Comparison of ENCODE assay signal across 8 mouse cellular contexts in genomic region chr5:34635665-34636192, GRCm38 (mm10). TPM values are rescaled to one million over a fixed set of nuclear protein-coding genes. Genes with fewer than 3 reads are reported as not detected.
DNase-seq lines count a peak whose midpoint lies in the region; ATAC-seq and TF ChIP-seq lines count a peak whose summit lies in the region.

No protein-coding gene starts in this region.

- peaks cover 24% of the 10 kb centered on the region for H3K4me1 ChIP-seq in thymus, adult 2 months (replicated peaks; ENCODE audit: control insufficient read depth, insufficient read depth, low read length)
- no peaks in the 10 kb centered on the region for H3K4me1 ChIP-seq in hindbrain, postnatal 0 days (ENCODE audit: insufficient read depth, low read length)
- H3K4me1 ChIP-seq in kidney, adult 2 months (ENCODE audit: control insufficient read depth, insufficient read depth, low read length), result no peaks in the 10 kb centered on the region; the same call in 1 of the 2 replicates

- H3K27ac ChIP-seq in thymus, adult 2 months (ENCODE audit: control insufficient read depth, insufficient read depth, low read length), result no peak overlapping the region
- H3K27ac ChIP-seq in hindbrain, postnatal 0 days, result peak overlapping the region; percentile 87; the same call in 1 of the 2 replicates
- H3K27ac ChIP-seq in kidney, adult 2 months (ENCODE audit: insufficient read depth, low read depth, low read length), result no peak overlapping the region

- no peaks in the 10 kb centered on the region for H3K27me3 ChIP-seq in thymus, adult 2 months (ENCODE audit: control insufficient read depth, insufficient read depth, low read length)
- H3K27me3 ChIP-seq in hindbrain, postnatal 0 days (ENCODE audit: insufficient read depth, low read length), result no peaks in the 10 kb centered on the region
- H3K27me3 ChIP-seq in myocyte (ENCODE audit: control insufficient read depth, insufficient read depth, insufficient read length), result no peaks in the 10 kb centered on the region
- H3K27me3 ChIP-seq in kidney, adult 2 months (replicated peaks; ENCODE audit: control insufficient read depth, insufficient read depth, low read length), result no peaks in the 10 kb centered on the region

- H3K4me2 ChIP-seq in hindbrain, postnatal 0 days (ENCODE audit: low read depth, low read length), result peak overlapping the region; percentile 61
- H3K4me2 ChIP-seq in myocyte (ENCODE audit: low read depth), result peak overlapping the region; percentile 84

- ATAC-seq in cerebellum, adult (ENCODE audit: insufficient number of reproducible peaks, low FRiP score, low TSS enrichment), result no peak
- no peak for ATAC-seq in hindbrain, postnatal 0 days

- no peak for TF ChIP-seq POLR2A in thymus, adult 2 months (IDR thresholded peaks at IDR 0.05; ENCODE audit: control insufficient read depth, extremely low read depth, insufficient read depth, low read length, poor library complexity)
- TF ChIP-seq POLR2A in myocyte (IDR thresholded peaks at IDR 0.05; ENCODE audit: insufficient read length, low read depth), result no peak
- TF ChIP-seq POLR2A in kidney, adult 2 months (IDR thresholded peaks at IDR 0.05; ENCODE audit: low read depth, low read length), result no peak

- no peak for TF ChIP-seq CTCF in thymus, adult 2 months (IDR thresholded peaks at IDR 0.05; ENCODE audit: borderline replicate concordance, control insufficient read depth, extremely low read depth, insufficient read depth, low read length, poor library complexity)
- no peak for TF ChIP-seq CTCF in hindbrain, postnatal 0 days (IDR thresholded peaks at IDR 0.05; ENCODE audit: low read depth)
- TF ChIP-seq CTCF in kidney, adult 2 months (conservative IDR thresholded peaks at IDR 0.05; ENCODE audit: insufficient read depth, insufficient read length, low read depth, low read length), result no peak

- peak overlapping the region; percentile 66; the same call in 1 of the 2 replicates for H3K9ac ChIP-seq in hindbrain, postnatal 0 days (replicated peaks; ENCODE audit: low read length)

- H3K79me2 ChIP-seq in myocyte (ENCODE audit: control insufficient read depth, insufficient read depth), result no peaks in the 10 kb centered on the region

- peaks cover 10% of the 10 kb centered on the region for H3K36me3 ChIP-seq in thymus, adult 2 months (ENCODE audit: control insufficient read depth, insufficient read depth, low read length)
- peaks cover 52% of the 10 kb centered on the region for H3K36me3 ChIP-seq in hindbrain, postnatal 0 days (ENCODE audit: insufficient read depth, low read length)
- H3K36me3 ChIP-seq in myocyte (ENCODE audit: control insufficient read depth, insufficient read depth), result peaks cover 16% of the 10 kb centered on the region
- no peaks in the 10 kb centered on the region for H3K36me3 ChIP-seq in kidney, adult 2 months (ENCODE audit: control insufficient read depth, insufficient read depth, low read length)

- no peak overlapping the region for H3K4me3 ChIP-seq in thymus, adult 2 months (ENCODE audit: control insufficient read depth, insufficient read depth, low read length)
- H3K4me3 ChIP-seq in hindbrain, postnatal 0 days (ENCODE audit: low read length), result peak overlapping the region; percentile 55
- H3K4me3 ChIP-seq in myocyte, result peak overlapping the region; percentile 63
- H3K4me3 ChIP-seq in kidney, adult 2 months (ENCODE audit: insufficient read depth, low read depth, low read length), result no peak overlapping the region

- DNase-seq in cerebellum, adult 11-12 months, result peak; percentile 58
- DNase-seq in thymus, postnatal 25 days, result peak; percentile 15
- DNase-seq in thymus, adult 2 months, result no peak
- DNase-seq in hindbrain, postnatal 0 days (ENCODE audit: low spot score), result no peak
- DNase-seq in kidney, adult 2 months, result no peak
- no peak for DNase-seq in adrenal gland, adult 8-10 months

- H3K9me3 ChIP-seq in hindbrain, postnatal 0 days (ENCODE audit: low read length), result no peaks in the 10 kb centered on the region

- peak overlapping the region; percentile 68 for H3ac ChIP-seq in myocyte (ENCODE audit: control insufficient read depth, insufficient read length)

- 83% methylated on average over 10 of the region's 10 CpGs for WGBS in thymus, adult 2 months
- 52% methylated on average over 10 of the region's 10 CpGs for WGBS in hindbrain, postnatal 0 days
- WGBS in kidney, adult 2 months, result 65% methylated on average over 10 of the region's 10 CpGs

TF ChIP-seq in myocyte, 11 proteins besides CTCF, POLR2A, EP300 and RAD21:
- TF ChIP-seq POLR2AphosphoS2 (IDR thresholded peaks at IDR 0.05; ENCODE audit: insufficient read length, low read depth) (peak; percentile 44), TCF12 (IDR thresholded peaks at IDR 0.05; ENCODE audit: insufficient read depth, poor library complexity, severe bottlenecking) (no peak)

RNA-seq across cellular contexts. Expression of gene Mfsd10, which starts 1.3 kb away (rescaled TPM):
- polyA plus RNA-seq in thymus, adult 2 months (2012; rRNA removed), result 217 TPM in 2 replicates
- 95.0 and 109 TPM in 2 replicates for total RNA-seq in hindbrain, postnatal 0 days (2014; rRNA removed)
- 72.0 and 92.0 TPM in 2 replicates for polyA plus RNA-seq in hindbrain, postnatal 0 days (2015; fragmentation: Nextera tagmentation; extraction: Ambion mirVana)
- polyA plus RNA-seq in myocyte (2012; fragmentation: generic; extraction: Trizol), result 41.0 TPM
- polyA plus RNA-seq in kidney, adult 2 months (2012; rRNA removed), result 55.6 and 77.2 TPM in 2 replicates
- total RNA-seq in adrenal gland, adult 8-10 months (2022), result 10 to 100 TPM; 29.6 to 54.5 (median 45.8) TPM

RNA-seq across cellular contexts. Expression of gene Nop14, which starts 24.2 kb away (rescaled TPM):
- 18.4 and 19.5 TPM in 2 replicates for polyA plus RNA-seq in thymus, adult 2 months (2012; rRNA removed)
- 4.9 and 9.7 TPM in 2 replicates for total RNA-seq in hindbrain, postnatal 0 days (2014; rRNA removed)
- 20.0 and 20.2 TPM in 2 replicates for polyA plus RNA-seq in hindbrain, postnatal 0 days (2015; fragmentation: Nextera tagmentation; extraction: Ambion mirVana)
- polyA plus RNA-seq in myocyte (2012; fragmentation: generic; extraction: Trizol), result 30.4 TPM
- polyA plus RNA-seq in kidney, adult 2 months (2012; rRNA removed), result 9.6 and 10.2 TPM in 2 replicates
- total RNA-seq in adrenal gland, adult 8-10 months (2022), result 10 to 100 TPM; 23.9 to 25.8 (median 24.1) TPM

RNA-seq across cellular contexts. Expression of gene Grk4, which starts 24.4 kb away (rescaled TPM):
- polyA plus RNA-seq in thymus, adult 2 months (2012; rRNA removed), result 3.6 and 4.2 TPM in 2 replicates
- 0.93 and 2.1 TPM in 2 replicates for total RNA-seq in hindbrain, postnatal 0 days (2014; rRNA removed)
- 5.1 and 5.3 TPM in 2 replicates for polyA plus RNA-seq in hindbrain, postnatal 0 days (2015; fragmentation: Nextera tagmentation; extraction: Ambion mirVana)
- polyA plus RNA-seq in myocyte (2012; fragmentation: generic; extraction: Trizol), result 0.34 TPM
- polyA plus RNA-seq in kidney, adult 2 months (2012; rRNA removed), result 0.84 and 1.5 TPM in 2 replicates
- 1 to 10 TPM; 1.9 to 5.3 (median 3.1) TPM for total RNA-seq in adrenal gland, adult 8-10 months (2022)

Comparison
In these comparisons a context has a peak if more than half of its experiments do, and no peak if none do; other contexts are left out.
1. DNase-seq: peak in cerebellum, adult 11-12 months (single experiment) and thymus, postnatal 25 days (single experiment); none in thymus, adult 2 months (single experiment), hindbrain, postnatal 0 days (single experiment), kidney, adult 2 months (single experiment) and adrenal gland, adult 8-10 months (single experiment).
2. H3K4me3 ChIP-seq: peak in hindbrain, postnatal 0 days (single experiment) and myocyte (single experiment); none in thymus, adult 2 months (single experiment) and kidney, adult 2 months (single experiment).